Mouse (Mus musculus): ENCODE data around the gene Gm28043.

Gm28043 gene

DNA sequence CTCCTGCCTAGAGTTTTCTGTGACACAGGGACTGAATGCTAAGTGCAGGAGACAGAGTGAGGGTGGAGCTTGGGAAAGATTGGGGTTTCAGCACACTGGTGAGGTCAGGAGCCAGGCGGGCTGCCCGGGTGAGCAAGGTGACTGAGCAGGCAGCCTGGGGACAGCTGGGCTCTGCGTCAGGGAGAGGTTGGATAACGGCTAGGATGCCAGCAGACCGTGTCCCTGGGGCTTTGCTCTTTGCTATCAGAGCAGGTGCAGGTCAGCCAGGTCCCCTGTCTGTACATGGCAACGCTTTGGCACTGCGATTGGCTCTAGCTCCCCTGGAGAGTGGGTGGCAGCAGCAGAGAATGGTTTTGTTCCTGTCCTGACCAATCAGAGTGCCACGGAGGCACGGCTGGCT is 12.6 kb downstream of the Gm28043 start:
- DNase-seq (ENCODE audit: low spot score in 2 of 2) = no peak

DNA sequence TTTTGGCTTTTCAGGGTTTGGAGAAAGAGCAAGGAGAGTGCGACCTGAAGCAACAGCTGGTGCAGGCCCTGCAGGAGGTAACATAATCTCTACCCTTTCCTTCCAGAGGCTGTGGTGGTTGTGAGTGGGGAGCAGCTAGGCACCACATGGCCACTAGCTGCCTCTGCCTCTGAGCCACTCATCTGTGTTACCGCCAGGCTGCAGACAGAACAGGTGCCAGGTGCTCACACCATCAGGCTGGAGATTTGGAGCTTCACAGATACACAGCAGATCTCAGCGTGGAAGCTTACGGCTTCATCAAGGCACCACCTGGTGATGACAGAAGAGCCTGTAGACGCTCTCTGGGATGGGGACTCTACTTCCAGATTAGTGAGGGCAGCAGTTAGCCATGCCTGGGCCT is 14.3 kb downstream of the Gm28043 start:
- no peak for DNase-seq (ENCODE audit: low spot score in 2 of 2)

DNA sequence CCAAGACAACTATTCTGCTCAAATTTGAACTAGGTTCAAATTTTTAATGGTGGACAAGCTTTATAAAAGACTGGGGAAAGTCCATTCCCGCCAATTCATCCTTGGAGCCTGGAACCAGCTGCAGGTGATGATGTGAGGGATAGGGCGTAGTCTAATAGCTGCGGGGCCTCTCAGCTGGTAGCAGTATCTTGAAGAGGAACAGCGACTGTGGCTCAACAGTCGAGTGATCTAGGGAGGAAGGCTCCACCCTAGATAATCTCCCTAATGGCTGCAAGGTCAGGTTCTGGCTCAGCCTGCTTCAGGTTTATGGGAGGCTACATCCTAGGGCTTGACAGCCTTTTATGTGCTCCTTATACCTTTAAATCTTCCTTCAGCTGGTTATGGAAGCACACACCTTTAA is 14.9 kb downstream of the Gm28043 start:
- DNase-seq (ENCODE audit: low spot score in 2 of 2) = no peak

DNA sequence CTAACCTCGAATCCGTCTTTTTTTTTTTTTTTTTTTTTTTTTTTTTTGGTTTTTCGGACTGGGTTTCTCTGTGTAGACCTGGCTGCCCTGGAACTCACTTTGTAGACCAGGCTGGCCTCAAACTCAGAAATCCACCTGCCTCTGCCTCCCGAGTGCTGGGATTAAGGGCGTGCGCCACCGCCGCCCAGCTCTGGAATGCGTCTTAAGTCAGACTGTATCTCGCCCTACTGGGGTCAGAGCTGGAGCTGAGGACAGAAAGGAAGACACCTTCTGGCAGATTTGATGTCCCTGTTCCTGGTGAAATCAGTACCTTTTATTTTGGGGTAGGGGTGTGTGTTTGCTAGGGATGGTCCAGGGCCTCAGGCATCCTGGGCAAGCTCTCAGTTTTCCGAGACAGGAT is 17.6 kb downstream of the Gm28043 start:
- DNase-seq (ENCODE audit: low spot score in 2 of 2) = no peak

DNA sequence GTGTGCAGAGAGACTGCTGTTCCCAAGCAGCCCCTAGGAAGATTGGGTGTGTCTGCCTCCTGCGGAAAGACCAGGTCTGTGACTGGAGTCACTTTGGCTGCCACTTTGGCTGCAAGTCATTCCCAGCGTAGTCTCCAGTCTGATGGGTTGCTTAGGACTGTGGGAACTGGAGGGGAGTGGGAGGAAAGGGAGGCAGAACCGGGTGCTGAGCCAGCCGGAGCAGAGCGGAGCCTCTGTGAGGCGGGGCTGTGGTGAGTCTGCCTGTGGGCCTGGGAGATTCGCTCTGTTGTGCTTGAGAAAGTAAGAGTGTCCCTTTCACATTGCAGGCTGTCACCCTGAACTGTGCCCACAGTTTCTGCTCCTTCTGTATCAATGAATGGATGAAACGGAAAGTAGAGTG is 20.8 kb downstream of the Gm28043 start:
- DNase-seq (ENCODE audit: low spot score in 2 of 2) = no peak

DNA sequence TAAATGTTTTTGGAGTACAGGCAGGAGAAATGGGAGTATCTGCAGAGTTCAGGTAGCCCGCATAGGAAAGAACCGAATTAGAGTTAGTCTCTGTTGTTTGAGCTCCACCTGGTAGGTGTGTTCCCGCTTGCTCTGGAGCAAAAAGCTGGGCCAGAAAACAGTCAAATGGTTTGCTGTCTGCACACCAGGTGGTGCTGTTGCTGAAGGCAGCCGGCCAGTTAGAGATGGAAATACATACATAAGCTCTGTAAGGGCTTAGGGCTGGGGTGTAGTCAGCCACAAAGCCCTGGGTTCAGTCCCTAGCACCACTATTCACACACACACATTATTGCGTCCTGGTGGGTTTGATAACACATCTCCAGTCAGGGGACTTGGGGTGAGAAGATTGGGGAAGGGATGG is 21.4 kb downstream of the Gm28043 start:
- DNase-seq (ENCODE audit: low spot score in 2 of 2) = no peak

DNA sequence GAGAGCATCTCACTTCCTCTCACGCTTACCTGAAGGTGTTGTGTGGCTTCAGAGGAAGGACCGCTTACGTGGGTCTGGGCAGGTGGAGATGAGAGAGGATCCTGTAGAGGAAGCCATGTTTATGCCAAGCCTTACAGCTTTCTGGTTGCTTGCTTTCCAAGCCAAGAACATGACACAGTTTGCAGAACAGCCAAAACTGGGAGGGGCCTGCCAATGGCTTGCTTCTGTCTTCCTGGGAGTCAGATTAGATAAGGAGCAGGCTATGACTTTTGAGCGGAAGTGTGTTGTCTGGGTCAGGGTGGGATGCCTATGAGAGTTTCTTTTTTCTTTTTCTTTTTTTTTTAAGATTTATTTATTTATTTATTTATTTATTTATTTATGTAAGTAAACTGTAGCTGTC is 22.7 kb downstream of the Gm28043 start:
- DNase-seq (ENCODE audit: low spot score in 2 of 2) = no peak

DNA sequence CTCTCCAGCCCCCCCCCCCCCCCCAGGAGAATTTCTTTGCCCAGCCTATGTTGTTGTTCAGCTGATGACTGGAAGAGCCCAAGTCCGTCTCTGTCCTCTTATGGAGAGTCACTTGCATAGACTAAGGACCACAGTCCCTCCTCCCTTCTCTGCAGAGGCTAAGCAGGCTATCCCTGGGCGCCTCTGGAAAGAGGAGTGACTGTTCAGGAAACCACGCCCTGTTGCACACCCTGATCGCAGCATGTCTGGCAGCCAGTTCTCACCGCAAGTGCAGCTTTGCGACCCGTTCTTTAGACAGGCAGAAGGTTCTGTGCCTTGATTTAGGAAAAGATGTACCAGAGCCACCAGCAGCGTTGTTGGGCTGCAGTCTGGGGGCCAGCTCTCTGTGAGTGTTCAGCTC is 23.2 kb downstream of the Gm28043 start:
- DNase-seq (ENCODE audit: low spot score in 2 of 2) = no peak

DNA sequence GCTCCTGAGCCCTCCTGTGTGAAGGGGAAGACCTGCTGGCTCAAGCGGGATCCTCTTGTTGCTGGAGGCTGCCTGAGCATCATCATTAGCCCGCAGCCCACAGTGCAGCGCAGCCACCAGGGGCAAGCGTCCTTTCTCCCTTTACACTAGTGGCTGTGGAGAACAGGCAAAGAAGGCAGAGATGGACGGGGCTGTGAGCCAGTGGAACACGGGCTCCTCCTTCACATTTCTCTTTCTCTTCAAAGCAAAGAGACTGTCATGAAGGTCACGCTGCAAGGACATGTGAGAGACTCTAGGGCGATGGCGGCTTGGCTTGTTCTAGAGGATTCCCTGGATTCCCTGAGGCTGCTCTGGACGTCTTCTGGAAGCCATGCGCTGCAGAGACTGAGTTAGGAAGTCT is 26.3 kb downstream of the Gm28043 start:
- DNase-seq (ENCODE audit: low spot score in 2 of 2) = no peak

DNA sequence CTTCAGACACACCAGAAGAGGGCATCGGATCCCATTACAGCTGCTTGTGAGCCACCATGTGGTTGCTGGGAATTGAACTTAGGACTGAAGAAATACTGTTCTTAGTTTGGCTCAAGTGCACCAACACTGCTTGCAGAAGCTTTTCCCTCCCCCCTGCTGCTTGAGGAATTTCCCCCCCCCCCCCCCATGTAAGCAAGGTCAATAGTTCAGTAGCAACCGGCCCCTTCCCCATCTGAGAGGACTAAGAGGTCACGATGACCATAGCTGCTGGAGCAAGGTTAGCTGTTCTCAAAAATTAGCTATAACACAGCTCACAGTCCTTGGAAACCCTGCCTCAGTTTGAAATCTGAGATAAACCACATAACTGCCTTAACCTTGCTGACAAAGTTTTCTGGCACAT is 27.5 kb downstream of the Gm28043 start:
- no peak for DNase-seq (ENCODE audit: low spot score in 2 of 2)

DNA sequence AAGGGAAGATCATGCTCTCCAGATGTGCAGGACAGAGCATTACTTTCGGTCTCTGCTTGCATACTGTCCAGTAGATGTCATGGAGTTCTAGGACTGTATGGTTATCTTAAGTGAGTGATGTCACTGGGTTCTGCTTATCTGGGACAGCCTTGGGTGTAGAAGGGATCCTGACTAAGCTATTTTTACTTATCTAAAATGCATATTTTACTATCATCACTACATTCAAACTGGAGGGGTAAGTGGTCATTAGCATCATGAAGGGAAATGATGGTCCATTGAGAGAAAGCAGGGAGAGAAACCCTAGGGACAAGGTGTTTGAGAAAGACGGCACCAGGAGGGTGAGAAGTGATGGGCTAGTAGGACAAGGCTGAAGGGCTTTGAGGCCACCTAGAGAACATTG is 43.6 kb downstream of the Gm28043 start:
- DNase-seq (ENCODE audit: low spot score in 2 of 2) = no peak

DNA sequence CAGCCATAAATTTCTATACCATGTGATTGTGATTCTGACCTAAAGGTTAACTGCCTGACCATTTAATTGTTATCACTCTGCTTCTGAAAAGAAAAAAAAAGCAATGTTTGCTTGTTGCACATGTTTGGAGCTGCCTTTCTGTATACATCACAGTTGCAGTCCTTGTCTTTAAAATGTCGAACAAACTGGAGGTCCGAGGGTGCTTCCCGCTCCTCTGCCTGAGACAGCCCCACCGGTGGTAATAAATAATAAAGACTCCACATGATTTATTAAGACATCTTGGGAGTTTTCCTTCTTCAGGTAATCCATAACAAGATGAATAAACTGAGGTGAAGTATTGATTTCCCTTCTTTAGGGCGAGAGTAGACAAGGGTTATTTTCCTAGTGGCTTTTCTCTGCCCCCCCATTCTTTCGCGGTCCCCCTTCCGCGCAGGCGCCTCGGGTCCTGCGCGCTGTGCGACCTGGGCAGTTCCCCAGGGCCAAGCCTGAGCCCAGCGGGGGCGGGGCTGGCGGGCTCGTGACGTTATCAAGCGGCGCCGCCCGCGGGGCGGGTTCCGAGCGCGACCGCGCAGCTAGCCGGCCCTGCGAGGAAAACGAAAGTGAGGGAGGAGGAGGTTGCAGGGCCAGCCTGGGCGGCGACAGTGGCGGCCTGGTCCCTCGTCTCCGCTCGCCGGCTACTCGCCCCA is 45.5 kb downstream of the Gm28043 start, which contains the start of gene Cmtr1:
Gene Cmtr1, plus strand, starts transcription at position 520 of the 686 bp plus-strand sequence.
- DNase-seq (ENCODE audit: low spot score in 2 of 2) = peak; percentile 95 to 96

DNA sequence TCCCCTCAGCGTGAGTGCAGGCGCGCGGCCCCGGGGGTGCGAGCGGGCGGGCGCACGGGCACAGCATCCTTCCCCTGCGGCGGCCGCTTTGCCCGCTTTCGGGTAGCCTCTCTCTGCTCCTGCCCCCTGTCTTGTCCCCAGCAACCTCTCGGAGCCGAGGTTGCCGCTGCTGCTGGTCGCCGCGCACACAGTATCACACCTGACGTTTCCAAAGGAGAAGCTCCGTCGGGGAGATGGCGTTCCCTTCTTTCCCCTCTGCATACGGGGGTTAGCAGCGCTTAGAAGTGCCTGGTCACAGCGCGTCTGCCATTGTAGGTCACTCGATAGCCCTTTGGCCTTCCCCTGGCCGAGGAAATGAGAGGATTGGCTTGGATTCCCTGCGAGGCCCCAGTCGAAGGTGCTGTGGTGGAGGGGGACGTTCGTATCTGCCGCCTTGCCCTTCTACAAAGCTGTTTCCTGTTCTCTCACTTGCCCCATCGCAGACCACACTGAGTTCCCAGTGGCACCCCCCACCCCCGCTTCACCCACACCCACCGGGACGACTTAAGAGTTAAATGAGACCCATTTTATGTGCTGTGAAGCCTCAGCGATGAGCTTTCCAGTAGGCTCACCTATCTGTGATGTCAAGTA is 46.2 kb downstream of the Gm28043 start:
- DNase-seq (ENCODE audit: low spot score in 2 of 2) = no peak

DNA sequence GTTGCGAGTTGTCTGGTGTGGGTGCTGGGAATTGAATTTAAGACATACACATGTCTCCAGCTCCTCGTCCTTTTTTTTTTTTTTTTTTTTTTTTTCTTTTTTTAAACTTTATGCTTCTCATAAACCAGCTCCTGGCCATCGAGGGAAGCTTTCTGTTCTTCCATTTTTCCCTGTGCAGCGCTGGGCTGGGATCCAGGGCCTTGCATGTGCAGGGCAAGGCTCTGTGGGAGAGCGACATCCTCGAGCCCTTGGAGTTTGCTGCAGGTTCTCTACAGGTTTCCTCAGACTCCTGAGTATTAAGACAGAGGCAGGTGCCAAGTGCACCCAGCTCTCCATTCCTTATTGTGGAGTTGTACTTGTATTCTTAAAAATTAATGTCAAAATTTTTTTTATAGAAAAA is 47.5 kb downstream of the Gm28043 start:
- no peak for DNase-seq (ENCODE audit: low spot score in 2 of 2)

DNA sequence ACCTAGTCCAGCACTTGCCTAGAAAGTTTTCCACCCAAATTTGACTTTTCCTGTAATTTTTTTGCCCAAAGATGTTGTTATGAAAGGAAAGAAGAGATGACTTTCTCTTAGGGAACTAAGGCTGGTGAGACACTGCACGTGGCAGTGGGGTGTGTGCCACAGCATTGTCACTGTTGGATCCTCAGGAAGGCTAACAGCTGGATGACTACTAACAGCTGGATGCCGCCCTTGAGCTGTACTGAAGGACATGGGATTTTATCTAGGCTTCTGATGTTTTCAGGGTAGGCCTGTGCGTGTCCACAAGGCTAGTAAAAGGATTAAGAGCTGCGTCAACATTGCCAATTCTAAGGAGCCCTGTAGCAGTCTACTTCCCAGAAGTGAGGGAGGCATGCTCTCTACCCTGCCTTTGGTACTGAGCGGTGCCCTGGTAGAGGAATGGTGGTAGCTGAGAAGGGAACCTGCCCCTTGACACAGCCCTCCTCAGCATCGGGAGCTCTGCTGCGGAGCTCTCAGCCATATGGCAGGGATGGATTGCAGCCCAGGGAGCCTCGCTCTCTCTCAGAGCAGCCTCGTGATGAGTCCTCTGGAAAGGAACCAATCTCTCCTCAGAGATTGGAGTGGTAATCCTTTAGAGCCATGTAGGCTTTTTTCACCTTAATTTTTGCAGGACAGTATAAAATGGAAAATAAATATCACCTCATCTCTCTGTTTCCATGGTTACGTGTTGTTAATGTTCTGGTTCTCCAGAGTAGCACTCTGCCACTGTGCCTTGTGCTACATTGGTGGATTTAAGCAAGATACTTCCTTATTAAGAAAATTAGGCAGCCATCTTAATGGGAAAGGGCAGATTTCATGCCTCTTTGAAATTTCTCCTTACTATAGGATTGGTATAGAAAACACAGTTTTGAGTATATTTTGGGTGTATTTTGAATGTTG is 53.6 kb downstream of the Gm28043 start:
- no peak for DNase-seq (ENCODE audit: low spot score in 2 of 2)

DNA sequence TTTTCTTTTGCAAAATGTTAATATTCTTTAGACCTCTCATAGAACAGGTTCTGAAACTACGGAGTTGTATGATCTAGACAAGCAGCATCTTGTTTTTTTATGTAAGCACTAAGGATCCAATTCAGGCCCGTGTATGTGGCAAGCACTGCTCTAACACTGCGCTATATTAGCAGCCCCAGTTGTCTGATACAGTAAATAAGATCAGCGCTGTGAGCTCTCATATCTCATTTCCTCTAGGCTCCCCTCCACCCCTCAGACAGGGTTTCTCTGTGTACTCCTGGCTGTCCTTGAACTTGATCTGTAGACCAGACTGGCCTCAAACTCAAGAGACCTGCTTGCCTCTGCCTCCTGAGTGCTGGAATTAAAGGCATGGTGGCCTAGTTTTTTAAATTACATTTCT is 54.4 kb downstream of the Gm28043 start:
- no peak for DNase-seq (ENCODE audit: low spot score in 2 of 2)

DNA sequence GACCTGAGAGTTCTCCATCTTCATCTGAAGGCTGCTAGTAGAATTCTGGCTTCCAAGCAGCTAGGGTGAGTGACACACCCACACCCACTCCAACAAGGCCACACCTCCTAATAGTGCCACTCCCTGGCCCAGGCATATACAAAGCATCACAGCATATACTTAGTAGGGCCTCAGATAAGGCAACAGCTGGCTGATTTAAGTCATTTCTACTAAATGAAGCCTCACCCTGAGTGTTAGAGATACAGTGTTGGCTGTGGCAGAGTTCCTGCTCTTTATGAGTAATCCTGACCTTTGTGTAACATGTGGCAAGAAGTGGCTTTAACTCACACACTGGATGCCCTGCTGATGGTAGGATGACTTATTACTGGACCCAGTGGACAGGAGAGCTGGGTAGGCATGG is 55.3 kb downstream of the Gm28043 start:
- DNase-seq (ENCODE audit: low spot score in 2 of 2) = no peak

DNA sequence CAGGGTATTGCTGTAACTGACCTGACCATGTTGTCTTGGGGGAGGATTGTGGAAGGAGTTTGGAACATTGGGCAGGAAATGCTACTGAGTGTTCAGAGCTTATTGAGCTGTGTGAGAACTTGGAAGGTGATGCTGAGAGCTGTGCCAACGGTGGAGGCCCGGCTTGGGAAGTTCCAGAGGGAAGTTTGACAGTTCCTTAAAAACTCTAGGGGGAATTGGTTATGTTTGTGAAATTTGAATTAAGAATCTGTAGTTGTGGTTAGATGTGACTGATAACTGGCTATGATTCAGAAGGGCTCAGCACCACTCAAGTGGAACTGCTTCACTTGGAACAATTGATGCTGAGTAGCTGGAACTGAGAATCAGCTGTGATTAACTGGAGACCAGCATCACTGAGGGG is 56.3 kb downstream of the Gm28043 start:
- DNase-seq (ENCODE audit: low spot score in 2 of 2) = no peak

DNA sequence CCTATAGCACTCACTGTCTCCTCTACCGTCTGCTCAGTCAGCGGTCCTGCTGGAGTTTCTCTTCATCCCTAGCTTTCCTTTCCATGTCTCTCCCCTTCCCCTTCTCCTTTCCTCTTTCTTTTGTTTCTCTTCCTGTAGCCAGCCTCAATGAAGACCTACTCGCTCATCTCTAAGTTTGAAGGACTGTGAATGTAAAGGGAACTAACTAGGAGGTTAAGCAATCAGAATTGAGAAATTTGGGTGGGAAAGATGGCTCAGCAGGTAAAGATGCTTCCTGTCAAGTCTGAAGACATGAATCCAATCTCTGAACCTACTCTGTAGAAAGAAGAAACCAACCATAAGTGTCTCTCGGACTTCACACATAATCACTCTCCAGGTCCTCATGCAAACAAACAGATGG is 58.6 kb downstream of the Gm28043 start:
- DNase-seq (ENCODE audit: low spot score in 2 of 2) = no peak

DNA sequence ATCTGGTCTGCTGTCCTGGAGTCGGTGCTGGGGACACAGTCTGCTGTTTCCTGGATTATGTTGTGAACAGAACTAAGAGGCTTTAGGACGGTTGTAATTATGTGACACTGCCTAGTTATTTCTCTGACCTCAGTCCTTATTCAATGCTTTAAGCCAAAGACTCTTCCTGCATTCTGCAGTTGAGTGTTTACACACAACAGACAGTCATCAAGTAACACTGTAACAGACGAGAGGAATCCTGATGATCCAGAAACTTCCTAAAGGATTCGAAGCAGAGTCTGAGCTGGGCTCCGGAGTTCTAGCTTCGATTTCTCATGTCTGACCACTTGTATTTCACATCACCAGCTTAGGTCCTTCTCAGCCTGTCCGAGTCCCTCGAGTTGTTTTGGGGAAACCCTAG is 63.9 kb downstream of the Gm28043 start:
- DNase-seq (ENCODE audit: low spot score in 2 of 2) = no peak

DNA sequence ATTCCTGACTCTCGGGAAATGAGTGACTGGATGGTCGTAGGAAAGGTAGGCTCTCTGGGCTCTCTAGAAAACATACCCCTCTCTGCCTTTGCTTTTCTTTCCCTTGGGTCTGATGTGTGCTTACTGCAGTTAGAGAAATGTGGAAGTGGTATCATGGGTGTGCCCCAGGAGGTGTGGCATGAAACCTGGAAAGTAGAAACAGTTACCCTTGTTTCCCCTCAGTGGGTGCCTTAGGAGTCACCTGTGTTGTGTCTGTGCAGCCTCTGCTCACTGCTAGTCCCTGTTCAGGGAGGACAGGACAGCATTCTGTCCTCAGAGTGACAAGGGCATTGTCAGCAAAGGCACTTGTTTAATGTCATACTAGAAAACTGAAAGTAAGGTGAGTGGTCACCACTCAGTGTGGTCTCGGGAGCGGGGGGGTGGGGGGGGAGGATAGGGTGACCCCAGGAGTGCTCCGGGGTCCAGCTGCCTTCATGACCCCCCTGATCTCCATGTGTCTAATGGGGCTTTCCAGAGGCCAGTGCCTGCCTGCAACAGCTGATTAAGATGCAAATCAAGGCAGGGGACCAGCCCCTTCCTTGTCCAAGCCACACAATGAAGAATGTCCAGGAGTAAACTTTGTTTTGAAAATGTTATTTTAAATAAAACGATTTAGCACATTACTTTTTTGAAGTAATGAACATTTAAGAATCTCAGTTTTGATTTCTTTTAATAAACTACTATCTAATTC is 64.5 kb downstream of the Gm28043 start:
- DNase-seq (ENCODE audit: low spot score in 2 of 2) = no peak

DNA sequence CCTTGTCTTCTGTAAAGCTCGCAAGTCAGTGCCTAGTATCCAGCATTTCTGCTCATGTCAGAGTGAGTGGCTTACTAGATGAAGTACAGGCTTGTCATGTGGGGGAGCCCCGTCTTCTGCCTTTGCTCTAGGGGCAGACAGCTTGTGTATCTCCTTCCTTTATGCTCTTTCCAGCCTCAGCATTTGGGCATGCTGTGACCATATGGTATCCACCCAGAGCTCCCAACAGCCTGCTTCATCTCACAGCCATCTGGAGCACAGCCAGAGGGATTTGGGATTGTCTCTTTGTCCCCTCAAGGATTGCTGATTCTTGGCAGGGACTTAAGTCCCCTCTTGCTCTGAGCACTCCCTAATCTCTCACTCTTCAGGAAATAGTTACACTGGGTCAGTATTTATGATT is 65.5 kb downstream of the Gm28043 start:
- no peak for DNase-seq (ENCODE audit: low spot score in 2 of 2)
